Mouse (Mus musculus) forebrain, embryonic 16.5 days (tissue): Measurements from ENCODE around the gene Rasgrp2. TPM values are rescaled to one million over a fixed set of nuclear protein-coding genes. Genes with fewer than 3 reads are reported as not detected.

ENCODE experiments used
- ATAC-seq: fragments of 200-750 bp; cut with Nextera tagmentation; 2 replicates; pipeline ENCODE4 v1.8.0; 2017; ENCODE audit warnings: mild to moderate bottlenecking, moderate library complexity
- H3K27ac ChIP-seq: fragments of 300-500 bp; sonication (generic); 2 replicates; pipeline ENCODE4 v1.5.1; 2014; ENCODE audit warnings: low read length, control low read depth
- H3K27me3 ChIP-seq: fragments of 300-500 bp; sonication (generic); replicated peaks from 2 replicates; pipeline ENCODE4 v1.6.1; 2014; ENCODE audit warnings: low read length; ENCODE audit not compliant: control insufficient read depth, insufficient read depth
- H3K36me3 ChIP-seq: fragments of 300-500 bp; sonication (generic); 2 replicates; pipeline ENCODE4 v1.6.1; 2014; ENCODE audit not compliant: control insufficient read depth, insufficient read depth
- H3K4me1 ChIP-seq: fragments of 300-500 bp; sonication (generic); replicated peaks from 2 replicates; pipeline ENCODE4 v1.6.1; 2014; ENCODE audit warnings: low read length; ENCODE audit not compliant: control insufficient read depth, insufficient read depth
- H3K4me2 ChIP-seq: fragments of 300-500 bp; sonication (generic); 2 replicates; pipeline ENCODE4 v1.6.1; 2014; ENCODE audit warnings: mild to moderate bottlenecking, low read length, control low read depth
- H3K4me3 ChIP-seq: fragments of 300-500 bp; sonication (generic); replicated peaks from 2 replicates; pipeline ENCODE4 v1.5.1; 2014; ENCODE audit warnings: mild to moderate bottlenecking, low read length, control low read depth
- H3K9ac ChIP-seq: fragments of 300-500 bp; sonication (generic); replicated peaks from 2 replicates; pipeline ENCODE4 v1.6.1; 2014; ENCODE audit warnings: low read depth, low read length, control low read depth
- H3K9me3 ChIP-seq: fragments of 300-500 bp; sonication (generic); 2 replicates; pipeline ENCODE4 v1.6.1; 2016; ENCODE audit warnings: low read length; ENCODE audit not compliant: control insufficient read depth
- WGBS: fragments of 180-500 bp; shearing (Covaris S2); extraction: QIAGEN DNeasy Blood & Tissue Kit; methylation state at CpG from one replicate; pipeline ENCODE4 v1.1.7; 2014; 5-methylcytosine and 5-hydroxymethylcytosine counted together
- polyA plus RNA-seq: library from polyadenylated mRNA; unstranded; fragments of >200 nt; fragmentation: Nextera tagmentation; extraction: Ambion mirVana; gene quantifications from 2 replicates; pipeline ENCODE4 v1.2.1, GENCODE M21; 2015

The Rasgrp2 gene
- polyA plus RNA-seq, 1 experiment from 2014 or later = 60.8 TPM

- 90% methylated on average over 9 of the region's 9 CpGs for WGBS
- H3K27me3 ChIP-seq = no peaks in the 10 kb centered on the region
- no peak overlapping the region for H3K4me3 ChIP-seq
- H3K4me1 ChIP-seq = no peaks in the 10 kb centered on the region
- H3K9me3 ChIP-seq = no peaks in the 10 kb centered on the region
- peaks cover 20% of the 10 kb centered on the region for H3K36me3 ChIP-seq
- no peak overlapping the region for H3K4me2 ChIP-seq
- H3K9ac ChIP-seq = no peak overlapping the region
- ATAC-seq = no peak
- no peak overlapping the region for H3K27ac ChIP-seq
Observed at GRCm38 (mm10) chr19:6380411-6381166, 18.6 kb upstream of the Rasgrp2 start.

- no peak overlapping the region for H3K27ac ChIP-seq
- no peak overlapping the region for H3K4me2 ChIP-seq
- no peak overlapping the region for H3K4me3 ChIP-seq
- ATAC-seq = no peak
- WGBS = 97% methylated on average over 5 of the region's 5 CpGs
- H3K27me3 ChIP-seq = no peaks in the 10 kb centered on the region
- no peak overlapping the region for H3K9ac ChIP-seq
- peaks cover 13% of the 10 kb centered on the region for H3K36me3 ChIP-seq
- H3K9me3 ChIP-seq = no peaks in the 10 kb centered on the region
- H3K4me1 ChIP-seq = no peaks in the 10 kb centered on the region
Observed at GRCm38 (mm10) chr19:6381238-6381637, 17.9 kb upstream of the Rasgrp2 start.

DNA sequence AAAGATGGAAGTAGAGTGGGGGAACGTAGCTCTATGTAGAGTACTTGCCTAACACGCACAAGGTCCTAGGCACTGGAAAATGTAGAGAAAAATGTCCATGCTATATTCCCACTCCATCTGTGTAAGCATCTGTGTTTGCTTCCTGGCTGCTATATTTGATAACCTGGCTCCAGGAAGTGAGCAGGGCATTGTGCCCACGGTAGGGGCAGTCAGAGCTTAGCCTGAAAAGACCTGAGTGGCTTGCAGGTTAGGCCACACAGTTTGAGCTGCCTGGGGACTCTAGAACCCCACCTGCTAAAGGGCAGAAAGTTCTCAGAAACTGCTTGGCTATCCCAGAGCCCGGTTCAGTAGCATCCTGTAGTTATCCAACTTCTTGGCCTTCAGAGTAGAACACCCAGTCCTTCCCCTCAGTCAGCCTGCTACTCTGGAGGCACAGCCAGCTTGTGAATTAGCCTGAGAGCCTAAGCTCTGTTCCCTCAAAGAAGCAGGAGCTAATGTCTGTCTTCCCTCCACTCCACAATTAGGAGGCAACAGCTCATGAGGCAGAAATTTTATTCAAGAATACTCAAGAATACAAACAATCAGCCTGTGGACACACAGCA, 16.7 kb upstream of the Rasgrp2 start:
- Histone ChIP-seq H3K36me3 (peaks cover 4% of the 10 kb centered on the region), H3K4me1 (no peaks in the 10 kb centered on the region), H3K4me2 (no peak overlapping the region), H3K9ac (no peak overlapping the region), H3K27ac (no peak overlapping the region), H3K9me3 (no peaks in the 10 kb centered on the region), H3K27me3 (no peaks in the 10 kb centered on the region), H3K4me3 (no peak overlapping the region)
- ATAC-seq = no peak
- WGBS = 80% methylated on average over 4 of the region's 4 CpGs

DNA sequence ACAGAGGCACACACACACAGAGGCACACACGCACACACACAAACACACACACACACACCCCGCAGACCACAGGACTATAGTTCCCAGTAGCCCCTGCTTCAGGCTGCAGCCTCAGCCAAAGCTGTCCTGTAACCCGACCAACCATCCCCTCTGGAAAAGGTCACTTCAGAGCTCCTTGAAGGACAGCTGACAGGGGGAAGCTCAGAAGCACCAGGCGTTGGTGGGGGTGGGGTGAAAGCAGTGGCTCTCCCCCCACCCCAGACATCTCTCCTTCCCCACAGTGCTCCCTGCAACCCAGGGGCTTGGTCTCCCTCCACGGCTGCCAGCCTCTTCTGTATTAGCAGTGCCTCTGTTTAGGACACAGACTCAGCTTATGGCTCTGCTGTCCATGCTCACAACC, 15.7 kb upstream of the Rasgrp2 start:
- Histone ChIP-seq H3K4me3 (no peak overlapping the region), H3K27ac (no peak overlapping the region), H3K4me1 (no peaks in the 10 kb centered on the region), H3K27me3 (no peaks in the 10 kb centered on the region), H3K9me3 (no peaks in the 10 kb centered on the region), H3K36me3 (no peaks in the 10 kb centered on the region), H3K4me2 (no peak overlapping the region), H3K9ac (no peak overlapping the region)
- 60% methylated on average over 5 of the region's 5 CpGs for WGBS
- no peak for ATAC-seq

GRCm38 (mm10) chr19:6384128-6384527, 15.0 kb upstream of the Rasgrp2 start, which contains the start of gene Pygm:
Pygm (plus strand) TSS chr19:6384399.
- no peaks in the 10 kb centered on the region for H3K27me3 ChIP-seq
- no peaks in the 10 kb centered on the region for H3K4me1 ChIP-seq
- no peak within 1 kb of the TSS for H3K4me3 ChIP-seq
- 16% methylated on average over 7 of the region's 7 CpGs for WGBS
- H3K36me3 ChIP-seq = no peaks in the 10 kb centered on the region
- no peak within 1 kb of the TSS for H3K27ac ChIP-seq
- no peak for ATAC-seq
- no peak within 1 kb of the TSS for H3K9ac ChIP-seq
- H3K9me3 ChIP-seq = no peaks in the 10 kb centered on the region
- no peak within 1 kb of the TSS for H3K4me2 ChIP-seq

DNA sequence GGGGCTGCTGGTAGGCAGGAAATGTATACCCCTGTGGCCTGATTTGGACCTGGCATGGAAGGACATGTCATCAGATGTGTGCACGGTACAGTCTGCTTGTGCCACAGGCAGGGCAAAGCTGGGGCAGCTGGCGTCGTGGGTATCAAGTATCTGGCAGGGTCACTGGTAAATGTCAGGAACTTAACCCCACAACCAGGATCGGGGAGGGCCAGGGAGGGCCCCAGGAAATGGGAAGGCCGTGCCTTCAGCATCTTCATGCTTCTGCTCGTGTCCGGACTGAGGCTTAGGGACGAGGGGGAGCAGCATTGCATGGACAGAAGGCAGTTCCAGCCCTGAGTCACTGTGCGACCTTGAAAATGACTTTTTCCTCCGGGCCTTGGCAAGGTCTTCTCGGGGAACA, 14.2 kb upstream of the Rasgrp2 start:
- Histone ChIP-seq H3K4me2 (no peak overlapping the region), H3K27me3 (no peaks in the 10 kb centered on the region), H3K9me3 (no peaks in the 10 kb centered on the region), H3K4me3 (no peak overlapping the region), H3K27ac (no peak overlapping the region), H3K4me1 (peaks cover 7% of the 10 kb centered on the region), H3K9ac (no peak overlapping the region), H3K36me3 (no peaks in the 10 kb centered on the region)
- 90% methylated on average over 11 of the region's 11 CpGs for WGBS
- ATAC-seq = no peak

- Histone ChIP-seq H3K27me3 (no peaks in the 10 kb centered on the region), H3K36me3 (no peaks in the 10 kb centered on the region), H3K9me3 (no peaks in the 10 kb centered on the region), H3K4me1 (peaks cover 7% of the 10 kb centered on the region), H3K4me2 (no peak overlapping the region), H3K27ac (no peak overlapping the region), H3K9ac (no peak overlapping the region), H3K4me3 (no peak overlapping the region)
- ATAC-seq = no peak
- WGBS = 89% methylated on average over 5 of the region's 5 CpGs
Observed at GRCm38 (mm10) chr19:6385419-6385818, 13.7 kb upstream of the Rasgrp2 start.

DNA sequence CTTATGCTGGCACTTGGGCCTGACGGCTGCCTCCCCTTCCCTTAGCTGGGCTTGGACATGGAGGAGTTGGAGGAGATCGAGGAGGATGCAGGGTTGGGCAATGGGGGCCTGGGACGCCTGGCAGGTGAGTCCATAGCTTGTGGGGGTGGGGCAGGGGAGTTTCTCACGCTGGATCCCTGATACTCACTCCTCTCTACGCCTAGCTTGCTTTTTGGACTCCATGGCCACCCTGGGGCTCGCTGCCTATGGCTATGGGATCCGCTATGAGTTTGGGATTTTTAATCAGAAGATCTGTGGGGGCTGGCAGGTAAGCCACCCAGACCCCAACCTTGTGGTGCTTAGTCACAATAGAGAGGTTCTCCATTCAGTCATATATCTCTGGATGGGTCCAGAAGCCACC, 13.3 kb upstream of the Rasgrp2 start:
- Histone ChIP-seq H3K4me1 (peaks cover 7% of the 10 kb centered on the region), H3K27ac (no peak overlapping the region), H3K27me3 (no peaks in the 10 kb centered on the region), H3K9me3 (no peaks in the 10 kb centered on the region), H3K4me2 (no peak overlapping the region), H3K9ac (no peak overlapping the region), H3K36me3 (no peaks in the 10 kb centered on the region), H3K4me3 (no peak overlapping the region)
- no peak for ATAC-seq
- 77% methylated on average over 7 of the region's 7 CpGs for WGBS

DNA sequence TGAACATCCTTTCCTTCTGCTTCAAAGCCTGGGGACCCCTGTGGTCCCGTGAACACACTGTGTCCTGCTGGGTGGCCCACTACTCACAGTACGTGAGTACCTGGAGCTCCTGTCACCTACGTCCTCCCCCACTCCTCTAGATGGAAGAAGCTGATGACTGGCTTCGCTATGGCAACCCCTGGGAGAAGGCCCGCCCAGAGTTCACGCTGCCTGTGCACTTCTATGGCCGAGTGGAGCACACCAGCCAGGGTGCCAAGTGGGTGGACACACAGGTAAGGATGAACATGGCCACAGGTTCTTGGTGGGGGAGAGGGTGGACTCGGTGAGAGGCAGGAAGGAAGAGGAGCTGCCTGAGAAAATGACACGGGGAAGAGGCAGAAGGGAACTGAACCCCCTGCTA, 12.9 kb upstream of the Rasgrp2 start:
- Histone ChIP-seq H3K9ac (no peak overlapping the region), H3K27ac (no peak overlapping the region), H3K4me2 (no peak overlapping the region), H3K27me3 (no peaks in the 10 kb centered on the region), H3K9me3 (no peaks in the 10 kb centered on the region), H3K4me3 (no peak overlapping the region), H3K4me1 (peaks cover 7% of the 10 kb centered on the region), H3K36me3 (no peaks in the 10 kb centered on the region)
- 66% methylated on average over 9 of the region's 9 CpGs for WGBS
- no peak for ATAC-seq
